Mouse (Mus musculus) CH12.LX (cell line): ENCODE results near the gene E130114P18Rik. TPM values are rescaled to one million over a fixed set of nuclear protein-coding genes. Genes with fewer than 3 reads are reported as not detected.

Experiments
- DNase-seq: peaks from one replicate; pipeline ENCODE4 v3.0.0-alpha.2; 2013; ENCODE audit errors: extremely low read depth
- H3K27ac ChIP-seq: 2 replicates; pipeline ENCODE4 v1.5.1; 2012; ENCODE audit warnings: low read depth, mild to moderate bottlenecking, control low read depth, moderate library complexity; ENCODE audit not compliant: insufficient read depth
- H3K27me3 ChIP-seq: replicated peaks from 2 replicates; pipeline ENCODE3; 2012; ENCODE audit warnings: inconsistent platforms
- H3K36me3 ChIP-seq, 2 experiments: replicated peaks in 1 of 2; 2 replicates each; pipeline versions ENCODE3 to v1.6.1; 2012; ENCODE audit warnings: inconsistent platforms in 1 of 2, low read length in 1 of 2, mild to moderate bottlenecking in 1 of 2, mixed read lengths in 1 of 2, moderate library complexity in 1 of 2; ENCODE audit not compliant: control insufficient read depth in 1 of 2, insufficient read depth in 1 of 2
- H3K4me1 ChIP-seq, 2 experiments: 2 replicates each; pipeline ENCODE4 v1.6.1; 2012; ENCODE audit warnings: inconsistent platforms in 1 of 2, moderate library complexity in 1 of 2; ENCODE audit not compliant: insufficient read depth in 2 of 2, control insufficient read depth in 1 of 2
- H3K4me2 ChIP-seq: 2 replicates; pipeline ENCODE4 v1.6.1; 2012; ENCODE audit warnings: low read depth, mild to moderate bottlenecking, control low read depth; ENCODE audit not compliant: poor library complexity, insufficient read depth, severe bottlenecking
- H3K4me3 ChIP-seq, 3 experiments: fragments of 150-350 bp in 1 of 3; sonication (generic) in 1 of 3; replicated peaks in 1 of 3; 2 replicates each; pipeline versions ENCODE3 to v1.5.1; 2011 to 2012; ENCODE audit warnings: low read depth in 2 of 3, low read length in 2 of 3, mild to moderate bottlenecking in 2 of 3, moderate library complexity in 2 of 3, control low read depth in 1 of 3, improper control_type of control experiment in 1 of 3, inconsistent platforms in 1 of 3, mixed read lengths in 1 of 3; ENCODE audit not compliant: poor library complexity in 1 of 3
- H3K79me2 ChIP-seq: replicated peaks from 2 replicates; pipeline ENCODE4 v1.6.1; 2012; ENCODE audit warnings: mild to moderate bottlenecking, moderate library complexity; ENCODE audit not compliant: control insufficient read depth, poor library complexity, insufficient read depth, severe bottlenecking; ENCODE audit errors: extremely low read depth
- H3K9ac ChIP-seq: 2 replicates; pipeline ENCODE4 v1.6.1; 2012; ENCODE audit warnings: low read depth, mild to moderate bottlenecking, control low read depth, moderate library complexity; ENCODE audit not compliant: insufficient read depth
- H3K9me3 ChIP-seq: replicated peaks from 2 replicates; pipeline ENCODE3; 2012; ENCODE audit warnings: low read length, inconsistent platforms, mixed read lengths
- BHLHE40 ChIP-seq: IDR thresholded peaks from 2 replicates; pipeline ENCODE4 v1.6.1; 2011; ENCODE audit warnings: mild to moderate bottlenecking, low read depth, low read length, improper control_type of control experiment
- CHD2 ChIP-seq: IDR thresholded peaks from 2 replicates; pipeline ENCODE4 v1.6.1; 2011; ENCODE audit warnings: low read length, improper control_type of control experiment
- ETS1 ChIP-seq: conservative IDR thresholded peaks from 2 replicates; pipeline ENCODE4 v1.6.1; 2012; ENCODE audit warnings: low read depth, mild to moderate bottlenecking, inconsistent platforms, low read length, improper control_type of control experiment, moderate library complexity
- HCFC1 ChIP-seq: IDR thresholded peaks from 2 replicates; pipeline ENCODE4 v1.6.1; 2012; ENCODE audit warnings: low read depth, mild to moderate bottlenecking, inconsistent platforms, low read length, improper control_type of control experiment
- IRF4 ChIP-seq: IDR thresholded peaks from 2 replicates; pipeline ENCODE4 v1.6.1; 2014; ENCODE audit warnings: low read depth, mild to moderate bottlenecking, inconsistent platforms, low read length, improper control_type of control experiment
- JUN ChIP-seq: IDR thresholded peaks from 2 replicates; pipeline ENCODE4 v1.6.1; 2011; ENCODE audit warnings: low read depth, mild to moderate bottlenecking, low read length, improper control_type of control experiment, moderate library complexity; ENCODE audit not compliant: insufficient read depth
- JUND ChIP-seq: conservative IDR thresholded peaks from 2 replicates; pipeline ENCODE4 v1.6.1; 2011; ENCODE audit warnings: low read depth, low read length, improper control_type of control experiment
- KAT2A ChIP-seq: IDR thresholded peaks from 2 replicates; pipeline ENCODE4 v1.6.1; 2012; ENCODE audit warnings: low read length, improper control_type of control experiment, inconsistent platforms; ENCODE audit not compliant: insufficient replicate concordance
- MAX ChIP-seq: IDR thresholded peaks from 2 replicates; pipeline ENCODE4 v1.6.1; 2011; ENCODE audit warnings: low read length, improper control_type of control experiment
- MEF2A ChIP-seq: IDR thresholded peaks from 2 replicates; pipeline ENCODE4 v1.6.1; 2014; ENCODE audit warnings: low read depth, mild to moderate bottlenecking, inconsistent platforms, low read length, improper control_type of control experiment, borderline replicate concordance
- MXI1 ChIP-seq: IDR thresholded peaks from 2 replicates; pipeline ENCODE4 v1.6.1; 2011; ENCODE audit warnings: mild to moderate bottlenecking, low read depth, low read length, improper control_type of control experiment
- NELFE ChIP-seq: IDR thresholded peaks from 2 replicates; pipeline ENCODE4 v1.6.1; 2011; ENCODE audit warnings: low read depth, low read length, improper control_type of control experiment
- NRF1 ChIP-seq: IDR thresholded peaks from 2 replicates; pipeline ENCODE4 v1.6.1; 2014; ENCODE audit warnings: low read depth, mild to moderate bottlenecking, inconsistent platforms, low read length, improper control_type of control experiment, moderate library complexity
- POLR2A ChIP-seq: IDR thresholded peaks from 2 replicates; pipeline ENCODE4 v1.6.1; 2011; ENCODE audit warnings: low read depth, mild to moderate bottlenecking, improper control_type of control experiment, low read length
- RAD21 ChIP-seq: IDR thresholded peaks from 2 replicates; pipeline ENCODE4 v1.6.1; 2011; ENCODE audit warnings: low read depth, mild to moderate bottlenecking, low read length, improper control_type of control experiment, moderate library complexity
- RCOR1 ChIP-seq: conservative IDR thresholded peaks from 2 replicates; pipeline ENCODE4 v1.6.1; 2012; ENCODE audit warnings: low read depth, mild to moderate bottlenecking, inconsistent platforms, low read length, improper control_type of control experiment
- SIN3A ChIP-seq: IDR thresholded peaks from 2 replicates; pipeline ENCODE4 v1.6.1; 2012; ENCODE audit warnings: low read length, improper control_type of control experiment, inconsistent platforms
- SMC3 ChIP-seq: IDR thresholded peaks from 2 replicates; pipeline ENCODE4 v1.6.1; 2011; ENCODE audit warnings: low read depth, low read length, improper control_type of control experiment
- UBTF ChIP-seq: IDR thresholded peaks from 2 replicates; pipeline ENCODE4 v1.6.1; 2012; ENCODE audit warnings: low read depth, mild to moderate bottlenecking, inconsistent platforms, low read length, improper control_type of control experiment, moderate library complexity
- USF2 ChIP-seq: conservative IDR thresholded peaks from 2 replicates; pipeline ENCODE4 v1.6.1; 2011; ENCODE audit warnings: low read depth, low read length, improper control_type of control experiment
- ZC3H11A ChIP-seq: IDR thresholded peaks from 2 replicates; pipeline ENCODE4 v1.6.1; 2012; ENCODE audit warnings: low read depth, mild to moderate bottlenecking, inconsistent platforms, low read length, improper control_type of control experiment
- dilution Hi-C: fragments of 300-500 bp; cut with MboI; formaldehyde crosslinking; loops from 2 replicates; pipeline ENCODE4 v1.14.3; 2020; ENCODE audit warnings: low sequenced_read_pairs; ENCODE audit not compliant: extremely low pct_unique_long_range_greater_than_20kb, extremely low pct_ligation_motif_present
- in situ Hi-C: fragments of 300-500 bp; cut with MboI; formaldehyde crosslinking; loops from 3 replicates; pipeline ENCODE4 v1.14.3; 2019; ENCODE audit warnings: low sequenced_read_pairs, low pct_ligation_motif_present, low pct_unique_long_range_greater_than_20kb, mixed read lengths
- polyA plus RNA-seq: library from polyadenylated mRNA; unstranded; fragments of >175 nt; gene quantifications from 2 replicates; pipeline ENCODE4 v1.2.1, GENCODE M21; 2012; ENCODE audit warnings: low read depth; ENCODE audit not compliant: insufficient read length
- total RNA-seq, 2 experiments: library from RNA; depleted of rRNA; stranded (reverse); fragments of 300-350 nt in 1 of 2; fragments of >200 nt in 1 of 2; gene quantifications; 2 replicates each; pipeline ENCODE4 v1.2.3; 2012 to 2014

Gene E130114P18Rik
- total and polyA plus RNA-seq, 3 experiments = not detected

- DNase-seq = no peak
- no peaks in the 10 kb centered on the region for H3K27me3 ChIP-seq
- H3K79me2 ChIP-seq = no peaks in the 10 kb centered on the region
- no peak overlapping the region for H3K9ac ChIP-seq
- H3K4me3 ChIP-seq = no peak overlapping the region
- in situ Hi-C loops (no loop called here), dilution Hi-C loops (no loop called here)
- H3K36me3 ChIP-seq = no peaks in the 10 kb centered on the region
- peaks cover 75% of the 10 kb centered on the region for H3K9me3 ChIP-seq
- H3K4me1 ChIP-seq = no peaks in the 10 kb centered on the region
- no peak overlapping the region for H3K27ac ChIP-seq
- no peak overlapping the region for H3K4me2 ChIP-seq
- TF ChIP-seq RAD21 = no peak
- no peak for TF ChIP-seq MAX
- TF ChIP-seq RCOR1 = no peak
- no peak for TF ChIP-seq UBTF
- TF ChIP-seq KAT2A = no peak
- no peak for TF ChIP-seq MXI1
- TF ChIP-seq POLR2A = no peak
- TF ChIP-seq SIN3A = no peak
Observed at GRCm38 (mm10) chr4:97751030-97751482, 26.8 kb downstream of the E130114P18Rik start.

- Histone ChIP-seq H3K79me2 (no peaks in the 10 kb centered on the region), H3K4me2 (no peak overlapping the region), H3K27me3 (no peaks in the 10 kb centered on the region)
- DNase-seq = no peak
- dilution Hi-C loops = no loop called here
- TF ChIP-seq ZC3H11A = no peak
- TF ChIP-seq IRF4 = no peak
- no peak for TF ChIP-seq BHLHE40
- no peak for TF ChIP-seq SMC3
- TF ChIP-seq ETS1 = no peak
- no peak for TF ChIP-seq USF2
- TF ChIP-seq MEF2A = no peak
- no peak for TF ChIP-seq CHD2
- TF ChIP-seq NELFE = no peak
- no peak for TF ChIP-seq HCFC1
- TF ChIP-seq JUND = no peak
- no peak for TF ChIP-seq JUN
- no peak for TF ChIP-seq KAT2A
- no peak for TF ChIP-seq NRF1
- TF ChIP-seq, all 38 proteins: peak for 0
- Histone ChIP-seq H3K36me3 (no peaks in the 10 kb centered on the region), H3K4me1 (no peaks in the 10 kb centered on the region), H3K9me3 (peaks cover 76% of the 10 kb centered on the region), H3K4me3 (no peak overlapping the region), H3K27ac (no peak overlapping the region), H3K9ac (no peak overlapping the region)
- in situ Hi-C loops = no loop called here
Observed at GRCm38 (mm10) chr4:97750401-97750800, 27.5 kb downstream of the E130114P18Rik start.
